ENCODE assay signal across 7 mouse cellular contexts in genomic region chr2:132716154-132716553, GRCm38 (mm10). TPM values are rescaled to one million over a fixed set of nuclear protein-coding genes. Genes with fewer than 3 reads are reported as not detected.
DNase-seq lines count a peak whose midpoint lies in the region; ATAC-seq and TF ChIP-seq lines count a peak whose summit lies in the region.

No protein-coding gene starts in this region.

- peak; percentile 92 for TF ChIP-seq RAD21 in CH12.LX (IDR thresholded peaks at IDR 0.05; ENCODE audit: low read depth, low read length)

- in situ Hi-C loops in CH12.LX (cut with MboI; ENCODE audit: low pct_ligation_motif_present, low pct_unique_long_range_greater_than_20kb, low sequenced_read_pairs) = loop anchor here (25.0 kb wide), 1 partner anchor 404 kb away; no protein-coding TSS in a partner anchor

- peaks cover 12 to 34% of the 10 kb centered on the region in 2 experiments for H3K4me1 ChIP-seq in CH12.LX (ENCODE audit: control insufficient read depth in 1 of 2, insufficient read depth in 2 of 2)
- no peaks in the 10 kb centered on the region for H3K4me1 ChIP-seq in intestine, embryonic 14.5 days (replicated peaks; ENCODE audit: control insufficient read depth, insufficient read depth, low read length)
- no peaks in the 10 kb centered on the region for H3K4me1 ChIP-seq in lung, embryonic 14.5 days (ENCODE audit: insufficient read depth)

- H3K9ac ChIP-seq in CH12.LX (ENCODE audit: insufficient read depth, low read depth) = no peak overlapping the region
- H3K9ac ChIP-seq in intestine, embryonic 14.5 days (ENCODE audit: low read length) = no peak overlapping the region
- H3K9ac ChIP-seq in lung, embryonic 14.5 days = no peak overlapping the region

- peak; percentile 65 for DNase-seq in CH12.LX (ENCODE audit: extremely low read depth)
- DNase-seq in R1 (ENCODE audit: low read depth, low spot score) = peak; percentile 60
- DNase-seq in cerebellum, postnatal 25 days = peak; percentile 85 to 89
- DNase-seq in gastrocnemius, postnatal 10 days = peak; percentile 69
- peak; percentile 72 for DNase-seq in intestine, embryonic 14.5 days (ENCODE audit: low spot score)
- peak; percentile 53 for DNase-seq in lung, embryonic 14.5 days
- peak; percentile 56 for DNase-seq in retina, postnatal 1 day

- no peaks in the 10 kb centered on the region for H3K9me3 ChIP-seq in CH12.LX (replicated peaks; ENCODE audit: low read length)
- no peaks in the 10 kb centered on the region for H3K9me3 ChIP-seq in intestine, embryonic 14.5 days (ENCODE audit: control insufficient read depth, low read length)
- no peaks in the 10 kb centered on the region for H3K9me3 ChIP-seq in lung, embryonic 14.5 days (ENCODE audit: low read depth, low read length)

- TF ChIP-seq CTCF in CH12.LX (conservative IDR thresholded peaks at IDR 0.05 in 1 of 2, IDR thresholded peaks at IDR 0.05 in 1 of 2; ENCODE audit: low read depth in 2 of 2, low read length in 2 of 2) = peak; percentile 63 to 92; a peak in 3 of 4 replicates
- TF ChIP-seq CTCF in lung, embryonic 14.5 days (IDR thresholded peaks at IDR 0.05; ENCODE audit: low read depth) = peak; percentile 69

- WGBS in intestine, embryonic 14.5 days = 28% methylated on average over 5 of the region's 5 CpGs
- WGBS in lung, embryonic 14.5 days = 30% methylated on average over 5 of the region's 5 CpGs

- ATAC-seq in intestine, embryonic 14.5 days (replicated peaks; ENCODE audit: low FRiP score, low TSS enrichment, low read depth) = no peak; the same call in 1 of the 2 replicates
- peak; percentile 56; the same call in 1 of the 2 replicates for ATAC-seq in lung, embryonic 14.5 days (ENCODE audit: insufficient read depth)

- H3K79me2 ChIP-seq in CH12.LX (replicated peaks; ENCODE audit: control insufficient read depth, extremely low read depth, insufficient read depth, poor library complexity, severe bottlenecking) = no peaks in the 10 kb centered on the region

- no peak for TF ChIP-seq EP300 in CH12.LX (IDR thresholded peaks at IDR 0.05; ENCODE audit: low read length)

- H3K36me3 ChIP-seq in CH12.LX (replicated peaks in 1 of 2; ENCODE audit: control insufficient read depth in 1 of 2, insufficient read depth in 1 of 2, low read length in 1 of 2) = no peaks in the 10 kb centered on the region
- H3K36me3 ChIP-seq in intestine, embryonic 14.5 days (ENCODE audit: control insufficient read depth, insufficient read depth, low read length) = no peaks in the 10 kb centered on the region
- H3K36me3 ChIP-seq in lung, embryonic 14.5 days (ENCODE audit: insufficient read depth) = no peaks in the 10 kb centered on the region

- TF ChIP-seq POLR2A in CH12.LX (IDR thresholded peaks at IDR 0.05; ENCODE audit: low read depth, low read length) = no peak

- H3K27me3 ChIP-seq in CH12.LX (replicated peaks) = no peaks in the 10 kb centered on the region
- no peaks in the 10 kb centered on the region for H3K27me3 ChIP-seq in intestine, embryonic 14.5 days (replicated peaks; ENCODE audit: control insufficient read depth, insufficient read depth, low read length)
- H3K27me3 ChIP-seq in lung, embryonic 14.5 days (ENCODE audit: insufficient read depth, low read length) = no peaks in the 10 kb centered on the region

- dilution Hi-C loops in CH12.LX (cut with MboI; ENCODE audit: extremely low pct_ligation_motif_present, extremely low pct_unique_long_range_greater_than_20kb, low sequenced_read_pairs) = no loop called here

- no peak overlapping the region for H3K4me2 ChIP-seq in CH12.LX (ENCODE audit: insufficient read depth, low read depth, poor library complexity, severe bottlenecking)
- no peak overlapping the region for H3K4me2 ChIP-seq in intestine, embryonic 14.5 days (ENCODE audit: low read length)
- no peak overlapping the region for H3K4me2 ChIP-seq in lung, embryonic 14.5 days

- no peak overlapping the region for H3K27ac ChIP-seq in CH12.LX (ENCODE audit: insufficient read depth, low read depth)
- no peak overlapping the region for H3K27ac ChIP-seq in intestine, embryonic 14.5 days (ENCODE audit: low read depth)
- H3K27ac ChIP-seq in lung, embryonic 14.5 days (ENCODE audit: low read depth) = no peak overlapping the region

- H3K4me3 ChIP-seq in CH12.LX (replicated peaks in 1 of 3; ENCODE audit: low read depth in 2 of 3, low read length in 2 of 3, poor library complexity in 1 of 3) = no peak overlapping the region
- no peak overlapping the region for H3K4me3 ChIP-seq in intestine, embryonic 14.5 days (ENCODE audit: low read depth, low read length)
- no peak overlapping the region for H3K4me3 ChIP-seq in lung, embryonic 14.5 days (ENCODE audit: low read depth, low read length)

TF ChIP-seq in CH12.LX, 34 proteins besides CTCF, POLR2A, EP300 and RAD21:
- TF ChIP-seq PAX5 (IDR thresholded peaks at IDR 0.05; ENCODE audit: low read length) (no peak), ZC3H11A (IDR thresholded peaks at IDR 0.05; ENCODE audit: low read depth, low read length) (peak; percentile 81), UBTF (IDR thresholded peaks at IDR 0.05; ENCODE audit: low read depth, low read length) (no peak), IRF4 (IDR thresholded peaks at IDR 0.05; ENCODE audit: low read depth, low read length) (0 out of 2 replicates have a peak, but pooled peaks have one; percentile 40), NRF1 (IDR thresholded peaks at IDR 0.05; ENCODE audit: low read depth, low read length) (peak; percentile 21; the same call in 1 of the 2 replicates), CHD2 (IDR thresholded peaks at IDR 0.05; ENCODE audit: low read length) (no peak), POLR2AphosphoS2 (IDR thresholded peaks at IDR 0.05; ENCODE audit: low read depth, low read length) (no peak), ZMIZ1 (IDR thresholded peaks at IDR 0.05; ENCODE audit: low read depth, low read length) (no peak), JUN (IDR thresholded peaks at IDR 0.05; ENCODE audit: insufficient read depth, low read depth, low read length) (no peak), USF2 (conservative IDR thresholded peaks at IDR 0.05; ENCODE audit: low read depth, low read length) (no peak), RCOR1 (conservative IDR thresholded peaks at IDR 0.05; ENCODE audit: low read depth, low read length) (no peak), USF1 (IDR thresholded peaks at IDR 0.05; ENCODE audit: low read depth, low read length) (no peak), SMC3 (IDR thresholded peaks at IDR 0.05; ENCODE audit: low read depth, low read length) (peak; percentile 92), KAT2A (IDR thresholded peaks at IDR 0.05; ENCODE audit: insufficient replicate concordance, low read length) (no peak), TCF12 (IDR thresholded peaks at IDR 0.05; ENCODE audit: low read depth, low read length) (0 out of 2 replicates have a peak, but pooled peaks have one; percentile 17), ZKSCAN1 (IDR thresholded peaks at IDR 0.05; ENCODE audit: borderline replicate concordance, low read depth, low read length) (no peak), MYC (IDR thresholded peaks at IDR 0.05; ENCODE audit: low read depth, low read length) (0 out of 2 replicates have a peak, but pooled peaks have one; percentile 46), HCFC1 (IDR thresholded peaks at IDR 0.05; ENCODE audit: low read depth, low read length) (no peak), GABPA (IDR thresholded peaks at IDR 0.05; ENCODE audit: insufficient replicate concordance, low read depth, low read length) (no peak), ELF1 (IDR thresholded peaks at IDR 0.05; ENCODE audit: low read depth, low read length) (0 out of 2 replicates have a peak, but pooled peaks have one; percentile 21), MAX (IDR thresholded peaks at IDR 0.05; ENCODE audit: low read length) (peak; percentile 34; the same call in 1 of the 2 replicates), MAFK (IDR thresholded peaks at IDR 0.05; ENCODE audit: insufficient replicate concordance, low read length) (no peak), NELFE (IDR thresholded peaks at IDR 0.05; ENCODE audit: low read depth, low read length) (no peak; the same call in 1 of the 2 replicates), MEF2A (IDR thresholded peaks at IDR 0.05; ENCODE audit: borderline replicate concordance, low read depth, low read length) (no peak; the same call in 1 of the 2 replicates), SIN3A (IDR thresholded peaks at IDR 0.05; ENCODE audit: low read length) (0 out of 2 replicates have a peak, but pooled peaks have one; percentile 48), JUND (conservative IDR thresholded peaks at IDR 0.05; ENCODE audit: low read depth, low read length) (no peak), E2F4 (IDR thresholded peaks at IDR 0.05; ENCODE audit: insufficient replicate concordance, low read depth, low read length) (no peak), BHLHE40 (IDR thresholded peaks at IDR 0.05; ENCODE audit: low read depth, low read length) (no peak), ETS1 (conservative IDR thresholded peaks at IDR 0.05; ENCODE audit: low read depth, low read length) (no peak), MAZ (IDR thresholded peaks at IDR 0.05; ENCODE audit: low read depth, low read length) (no peak), TBP (conservative IDR thresholded peaks at IDR 0.05; ENCODE audit: low read depth, low read length) (no peak), ZNF384 (IDR thresholded peaks at IDR 0.05; ENCODE audit: low read depth, low read length) (no peak), CHD1 (IDR thresholded peaks at IDR 0.05; ENCODE audit: low read depth, low read length) (no peak), MXI1 (IDR thresholded peaks at IDR 0.05; ENCODE audit: low read depth, low read length) (peak; percentile 68; the same call in 1 of the 2 replicates)

RNA-seq across cellular contexts. Expression of gene Shld1, which starts 29.4 kb away (rescaled TPM):
- total RNA-seq in CH12.LX (2012; rRNA removed) (8.6 and 9.3 TPM in 2 replicates), CH12.LX (2014; rRNA removed) (11.6 and 12.6 TPM in 2 replicates)
- polyA plus RNA-seq in CH12.LX (2012; ENCODE audit: insufficient read length, low read depth) = 5.7 and 7.0 TPM in 2 replicates
- total RNA-seq in gastrocnemius, postnatal 10 days (2021) = 1 to 10 TPM; 3.6 to 5.7 TPM
- 13.6 and 22.3 TPM in 2 replicates for polyA plus RNA-seq in intestine, embryonic 14.5 days (2014; fragmentation: Nextera tagmentation; extraction: Ambion mirVana)
- 12.0 and 12.7 TPM in 2 replicates for polyA plus RNA-seq in lung, embryonic 14.5 days (2014; fragmentation: Nextera tagmentation; extraction: Ambion mirVana)
